Mouse (Mus musculus) heart, postnatal 0 days (tissue): ENCODE data around the gene Fbh1. TPM values are rescaled to one million over a fixed set of nuclear protein-coding genes. Genes with fewer than 3 reads are reported as not detected.

Source experiments
- ATAC-seq: fragments of 200-750 bp; cut with Nextera tagmentation; 2 replicates; pipeline ENCODE4 v1.8.0; 2017; ENCODE audit warnings: low read depth, moderate number of reproducible peaks, moderate library complexity; ENCODE audit not compliant: insufficient read depth
- DNase-seq: peaks from one replicate; pipeline ENCODE4 v3.0.0-alpha.2; 2016; ENCODE audit warnings: low spot score
- H3K27ac ChIP-seq: fragments of 300-500 bp; sonication (generic); 2 replicates; pipeline ENCODE4 v1.5.1; 2014; ENCODE audit warnings: low read depth, mild to moderate bottlenecking
- H3K27me3 ChIP-seq: fragments of 300-500 bp; sonication (generic); 2 replicates; pipeline ENCODE4 v1.6.1; 2014; ENCODE audit warnings: low read length, mixed read lengths; ENCODE audit not compliant: control insufficient read depth, insufficient read depth
- H3K36me3 ChIP-seq: fragments of 300-500 bp; sonication (generic); replicated peaks from 2 replicates; pipeline ENCODE4 v1.6.1; 2014; ENCODE audit warnings: low read length, mixed read lengths; ENCODE audit not compliant: control insufficient read depth, insufficient read depth
- H3K4me1 ChIP-seq: fragments of 300-500 bp; sonication (generic); 2 replicates; pipeline ENCODE4 v1.6.1; 2014; ENCODE audit warnings: antibody characterized with exemption; ENCODE audit not compliant: control insufficient read depth, insufficient read depth
- H3K4me2 ChIP-seq: fragments of 300-500 bp; sonication (generic); 2 replicates; pipeline ENCODE4 v1.6.1; 2014; ENCODE audit warnings: low read depth, mild to moderate bottlenecking, low read length, moderate library complexity
- H3K4me3 ChIP-seq: fragments of 300-500 bp; sonication (generic); 2 replicates; pipeline ENCODE4 v1.5.1; 2014; ENCODE audit warnings: low read depth, low read length
- H3K9ac ChIP-seq: fragments of 300-500 bp; sonication (generic); replicated peaks from 2 replicates; pipeline ENCODE4 v1.6.1; 2014; ENCODE audit warnings: low read depth, low read length, mixed read lengths
- H3K9me3 ChIP-seq: fragments of 300-500 bp; sonication (generic); replicated peaks from 2 replicates; pipeline ENCODE4 v1.6.1; 2016; ENCODE audit warnings: low read length; ENCODE audit not compliant: control insufficient read depth
- CTCF ChIP-seq: IDR thresholded peaks from 2 replicates; pipeline ENCODE4 v1.5.1; 2016; ENCODE audit warnings: antibody characterized with exemption, control low read depth, low read depth
- EP300 ChIP-seq: IDR thresholded peaks from 2 replicates; pipeline ENCODE4 v1.6.1; 2016; ENCODE audit warnings: antibody characterized with exemption, low read depth
- WGBS: fragments of 180-500 bp; shearing (Covaris S2); extraction: QIAGEN DNeasy Blood & Tissue Kit; methylation state at CpG from one replicate; pipeline ENCODE4 v1.1.7; 2014; 5-methylcytosine and 5-hydroxymethylcytosine counted together
- polyA plus RNA-seq: library from polyadenylated mRNA; unstranded; fragments of >200 nt; fragmentation: Nextera tagmentation; extraction: Ambion mirVana; gene quantifications from 2 replicates; pipeline ENCODE4 v1.2.1, GENCODE M21; 2015
- total RNA-seq: library from RNA; depleted of rRNA; stranded (reverse); fragments of >200 nt; gene quantifications from 2 replicates; pipeline ENCODE4 v1.2.3, GENCODE M21; 2014; ENCODE audit warnings: low replicate concordance; rRNA removed

Fbh1 gene
- total and polyA plus RNA-seq, 2 experiments from 2014 or later, result 77.3 to 94.7 TPM

DNA sequence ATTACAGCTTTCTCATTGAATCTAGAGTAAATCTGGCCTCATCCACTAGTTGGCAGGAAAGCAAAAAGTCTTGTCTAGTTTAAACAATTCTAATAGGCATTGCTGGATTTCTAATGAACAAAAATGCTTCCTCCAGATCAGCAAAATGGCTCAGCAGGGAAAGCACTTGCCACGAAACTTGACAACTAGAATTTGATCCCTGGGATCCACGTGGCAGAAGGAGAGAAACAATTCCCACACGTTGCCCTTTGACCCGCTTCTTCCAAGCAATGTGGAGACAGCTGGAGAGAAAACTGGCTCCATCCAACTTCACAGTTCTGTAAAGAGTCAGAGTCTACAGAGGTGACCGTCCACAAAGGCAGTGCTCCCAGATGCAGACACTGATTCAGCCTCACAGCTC, 78.4 kb downstream of the Fbh1 start:
- Histone ChIP-seq H3K9me3 (no peaks in the 10 kb centered on the region), H3K4me3 (no peak overlapping the region), H3K36me3 (no peaks in the 10 kb centered on the region), H3K4me2 (no peak overlapping the region), H3K27ac (no peak overlapping the region), H3K27me3 (no peaks in the 10 kb centered on the region), H3K4me1 (no peaks in the 10 kb centered on the region), H3K9ac (no peak overlapping the region)
- ATAC-seq (no peak), DNase-seq (no peak)
- WGBS, result 65% methylated on average over 5 of the region's 5 CpGs
- no peak for TF ChIP-seq EP300
- no peak for TF ChIP-seq CTCF

DNA sequence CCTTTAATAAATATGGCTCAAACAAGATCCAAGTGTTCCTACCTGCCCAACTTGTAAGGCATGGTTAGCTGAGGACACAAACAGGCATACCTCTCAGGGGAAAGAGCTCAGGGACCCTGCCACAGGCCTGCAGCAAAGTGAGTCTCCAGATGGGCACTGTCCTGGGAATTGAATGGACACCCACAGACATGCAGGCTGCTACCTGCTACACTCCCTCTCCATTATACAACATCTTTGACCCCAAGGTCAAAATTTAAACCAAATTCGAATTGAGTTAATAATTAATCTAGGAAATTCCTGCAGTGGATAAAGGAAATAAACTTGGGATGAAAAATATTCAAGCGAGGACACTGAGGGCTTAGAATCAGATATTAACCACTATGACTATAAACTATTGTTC, 81.5 kb downstream of the Fbh1 start:
- Histone ChIP-seq H3K4me1 (no peaks in the 10 kb centered on the region), H3K9ac (no peak overlapping the region), H3K27ac (no peak overlapping the region), H3K27me3 (no peaks in the 10 kb centered on the region), H3K4me2 (no peak overlapping the region), H3K36me3 (no peaks in the 10 kb centered on the region), H3K4me3 (no peak overlapping the region), H3K9me3 (no peaks in the 10 kb centered on the region)
- 54% methylated on average over 2 of the region's 2 CpGs for WGBS
- TF ChIP-seq CTCF (no peak), EP300 (no peak)
- ATAC-seq (no peak), DNase-seq (no peak)

DNA sequence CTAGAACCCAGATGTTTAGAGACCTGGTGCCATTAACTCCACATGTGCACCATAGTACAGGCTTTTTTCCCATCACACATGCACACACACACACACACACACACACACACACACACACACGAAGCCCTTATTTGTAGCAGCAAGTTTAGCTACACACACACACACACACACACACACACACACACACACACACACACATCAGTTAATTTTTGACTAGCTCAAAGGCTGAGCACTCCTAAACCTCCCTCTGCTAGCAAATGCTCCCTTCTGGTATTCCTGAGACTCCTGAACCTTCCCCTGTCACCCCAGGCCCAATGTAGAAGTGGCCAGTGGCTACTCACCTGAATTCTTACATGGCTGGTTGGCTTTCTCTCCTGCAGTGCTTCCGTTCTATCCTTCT, 83.3 kb downstream of the Fbh1 start:
- H3K4me1 ChIP-seq, result no peaks in the 10 kb centered on the region
- no peak overlapping the region for H3K9ac ChIP-seq
- no peaks in the 10 kb centered on the region for H3K27me3 ChIP-seq
- no peaks in the 10 kb centered on the region for H3K36me3 ChIP-seq
- TF ChIP-seq CTCF, result no peak
- no peak for TF ChIP-seq EP300
- ATAC-seq (no peak), DNase-seq (no peak)
- no peak overlapping the region for H3K4me2 ChIP-seq
- H3K27ac ChIP-seq, result no peak overlapping the region
- 72% methylated on average over 2 of the region's 2 CpGs for WGBS
- H3K9me3 ChIP-seq, result no peaks in the 10 kb centered on the region
- no peak overlapping the region for H3K4me3 ChIP-seq

DNA sequence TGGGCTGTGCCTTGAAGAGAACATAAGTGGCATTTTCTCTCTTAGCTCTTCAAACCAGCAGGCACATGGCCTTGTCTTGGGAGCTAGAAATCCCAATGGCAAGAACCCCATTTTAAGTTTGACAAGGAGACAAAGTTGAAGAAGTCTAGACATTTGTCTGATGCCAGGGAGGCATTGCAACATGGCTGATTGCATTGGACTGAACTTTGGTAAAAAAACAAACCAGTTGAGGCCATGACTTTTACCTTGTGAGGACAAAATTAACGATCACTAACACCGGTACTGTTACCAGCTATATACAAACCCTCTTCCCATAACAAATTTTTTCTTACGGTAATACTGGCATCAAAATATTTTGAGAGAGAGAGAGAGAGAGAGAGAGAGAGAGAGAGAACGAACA, 84.0 kb downstream of the Fbh1 start:
- Histone ChIP-seq H3K27me3 (no peaks in the 10 kb centered on the region), H3K36me3 (no peaks in the 10 kb centered on the region), H3K9ac (no peak overlapping the region), H3K4me2 (no peak overlapping the region), H3K4me1 (no peaks in the 10 kb centered on the region), H3K27ac (no peak overlapping the region), H3K9me3 (no peaks in the 10 kb centered on the region), H3K4me3 (no peak overlapping the region)
- 80% methylated on average over 4 of the region's 4 CpGs for WGBS
- DNase-seq, result no peak
- TF ChIP-seq EP300 (no peak), CTCF (no peak)
- no peak for ATAC-seq

Other genes with a start within 250 kb of the Fbh1 start
- 2.4 and 6.8 TPM in 2 replicates for gene Pfkfb3, start 223.5 kb downstream of the Fbh1 start, total RNA-seq
- 3.2 and 3.5 TPM in 2 replicates for gene Pfkfb3, start 223.5 kb downstream of the Fbh1 start, polyA plus RNA-seq
- 28.5 and 42.7 TPM in 2 replicates for gene Rbm17, start 173.4 kb downstream of the Fbh1 start, total RNA-seq
- gene Rbm17, start 173.4 kb downstream of the Fbh1 start, polyA plus RNA-seq, result 58.3 and 61.0 TPM in 2 replicates
- gene Gm17490, start 151.3 kb downstream of the Fbh1 start, total RNA-seq, result not detected in 2 replicates
- gene Gm17490, start 151.3 kb downstream of the Fbh1 start, polyA plus RNA-seq, result not detected in 2 replicates
- gene Il2ra, start 134.8 kb downstream of the Fbh1 start, total RNA-seq, result 0.50 TPM in 1 of 2 replicates, not detected in the other
- gene Il2ra, start 134.8 kb downstream of the Fbh1 start, polyA plus RNA-seq, result not detected in 2 replicates
- gene Il15ra, start 72.3 kb downstream of the Fbh1 start, total RNA-seq, result 11.6 and 14.2 TPM in 2 replicates
- 21.7 and 24.7 TPM in 2 replicates for gene Il15ra, start 72.3 kb downstream of the Fbh1 start, polyA plus RNA-seq
- 19.8 and 43.1 TPM in 2 replicates for gene Ankrd16, start 294 bp upstream of the Fbh1 start, total RNA-seq
- gene Ankrd16, start 294 bp upstream of the Fbh1 start, polyA plus RNA-seq, result 18.8 and 23.0 TPM in 2 replicates